Mouse (Mus musculus) myocyte (in vitro differentiated cells): ENCODE results near the gene Numa1.

Source experiments
- CEBPB ChIP-seq: IDR thresholded peaks from 2 replicates; pipeline ENCODE4 v1.6.1; 2011; ENCODE audit warnings: mild to moderate bottlenecking, moderate library complexity; ENCODE audit not compliant: poor library complexity, insufficient read depth, severe bottlenecking
- E2F4 ChIP-seq: IDR thresholded peaks from one replicate; pipeline ENCODE4 v1.6.1; 2011; ENCODE audit warnings: mild to moderate bottlenecking, control low read depth, moderate library complexity; ENCODE audit not compliant: insufficient read depth
- MAX ChIP-seq: IDR thresholded peaks from one replicate; pipeline ENCODE4 v1.6.1; 2011; ENCODE audit warnings: low read depth, mild to moderate bottlenecking, control low read depth
- MYOG ChIP-seq, 3 experiments: IDR thresholded peaks; one replicate each; pipeline ENCODE4 v1.6.1; 2011; ENCODE audit warnings: control low read depth in 2 of 3, low read depth in 2 of 3, mild to moderate bottlenecking in 2 of 3; ENCODE audit not compliant: insufficient read length in 2 of 3, control insufficient read depth in 1 of 3, insufficient read depth in 1 of 3
- POLR2A ChIP-seq: IDR thresholded peaks from one replicate; pipeline ENCODE4 v1.6.1; 2011; ENCODE audit warnings: low read depth, mild to moderate bottlenecking, control low read depth, moderate library complexity; ENCODE audit not compliant: insufficient read length
- POLR2AphosphoS2 ChIP-seq: IDR thresholded peaks from one replicate; pipeline ENCODE4 v1.6.1; 2011; ENCODE audit warnings: low read depth, control low read depth; ENCODE audit not compliant: insufficient read length
- SRF ChIP-seq: IDR thresholded peaks from one replicate; pipeline ENCODE4 v1.6.1; 2011; ENCODE audit warnings: low read depth; ENCODE audit not compliant: control insufficient read depth, insufficient read length
- TCF12 ChIP-seq: IDR thresholded peaks from one replicate; pipeline ENCODE4 v1.6.1; 2011; ENCODE audit warnings: mild to moderate bottlenecking, control low read depth; ENCODE audit not compliant: poor library complexity, insufficient read depth, severe bottlenecking
- TCF3 ChIP-seq: IDR thresholded peaks from one replicate; pipeline ENCODE4 v1.6.1; 2011; ENCODE audit warnings: low read depth, control low read depth; ENCODE audit not compliant: insufficient read length
- USF1 ChIP-seq: IDR thresholded peaks from one replicate; pipeline ENCODE4 v1.6.1; 2011; ENCODE audit warnings: low read depth, mild to moderate bottlenecking, control low read depth, moderate library complexity

DNA sequence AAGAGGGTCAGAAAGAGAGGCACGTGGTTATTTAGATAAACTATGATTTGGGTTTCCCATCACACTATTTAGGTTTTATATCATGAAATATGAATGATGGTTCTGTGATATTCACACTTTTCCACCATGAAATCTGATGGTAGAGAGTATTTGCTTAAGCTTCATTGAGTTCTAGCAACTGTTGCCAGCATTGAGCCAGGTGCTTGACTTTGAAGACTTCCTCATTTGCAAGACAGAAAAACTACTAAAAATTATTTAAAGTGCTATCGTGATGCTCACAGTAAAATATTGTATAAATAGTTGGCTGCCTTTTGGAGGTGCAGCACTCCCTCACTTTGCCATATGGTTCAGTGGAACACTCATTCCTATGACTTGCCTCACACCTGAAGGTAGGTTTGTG lies 21.4 kb downstream of the Numa1 start:
- TF ChIP-seq USF1 (no peak), POLR2AphosphoS2 (no peak), TCF12 (no peak), POLR2A (no peak), E2F4 (no peak), CEBPB (no peak), SRF (no peak), MYOG (IDR thresholded peaks at IDR 0.05; ENCODE audit: control insufficient read depth in 1 of 3, insufficient read depth in 1 of 3, insufficient read length in 2 of 3, low read depth in 2 of 3) (no peak), MAX (no peak), TCF3 (no peak)
